Mouse (Mus musculus) neural tube, embryonic 15.5 days (tissue): ENCODE measurements at regions not wholly inside any gene's neighbourhood (a gene's known extent, or its start where the extent isn't known, plus 50 kb on each side); places are given as distances from the start of the nearest gene placed in this dataset.

Experiments used
- ATAC-seq: fragments of 200-750 bp; cut with Nextera tagmentation; 2 replicates; pipeline ENCODE4 v1.8.0; 2017; ENCODE audit warnings: mild to moderate bottlenecking, moderate TSS enrichment, moderate library complexity; ENCODE audit not compliant: low FRiP score
- H3K27ac ChIP-seq: fragments of 300-500 bp; sonication (generic); replicated peaks from 2 replicates; pipeline ENCODE4 v1.5.1; 2015; ENCODE audit warnings: mild to moderate bottlenecking, inconsistent platforms
- H3K27me3 ChIP-seq: fragments of 300-500 bp; sonication (generic); replicated peaks from 2 replicates; pipeline ENCODE4 v1.6.1; 2015; ENCODE audit warnings: inconsistent platforms
- H3K36me3 ChIP-seq: fragments of 300-500 bp; sonication (generic); 2 replicates; pipeline ENCODE4 v1.6.1; 2015; ENCODE audit warnings: inconsistent platforms
- H3K4me1 ChIP-seq: fragments of 300-500 bp; sonication (generic); 2 replicates; pipeline ENCODE4 v1.6.1; 2015; ENCODE audit warnings: inconsistent platforms
- H3K4me2 ChIP-seq: fragments of 300-500 bp; sonication (generic); 2 replicates; pipeline ENCODE4 v1.6.1; 2015; ENCODE audit warnings: inconsistent platforms, mild to moderate bottlenecking, moderate library complexity
- H3K4me3 ChIP-seq: fragments of 300-500 bp; sonication (generic); replicated peaks from 2 replicates; pipeline ENCODE4 v1.5.1; 2015; ENCODE audit warnings: mild to moderate bottlenecking, inconsistent platforms
- H3K9ac ChIP-seq: fragments of 300-500 bp; sonication (generic); replicated peaks from 2 replicates; pipeline ENCODE4 v1.6.1; 2015; ENCODE audit warnings: mild to moderate bottlenecking, inconsistent platforms
- H3K9me3 ChIP-seq: fragments of 300-500 bp; sonication (generic); replicated peaks from 2 replicates; pipeline ENCODE4 v1.6.1; 2016; ENCODE audit warnings: inconsistent platforms
- WGBS: fragments of 180-500 bp; shearing (Covaris S2); methylation state at CpG from one replicate; pipeline ENCODE4 v1.1.7; 2015; ENCODE audit warnings: mixed read lengths; 5-methylcytosine and 5-hydroxymethylcytosine counted together

GRCm38 (mm10) chr3:57910020-57910419 lies 62.1 kb upstream of the Pfn2 start:
- no peaks in the 10 kb centered on the region for H3K4me1 ChIP-seq
- no peak overlapping the region for H3K9ac ChIP-seq
- H3K27me3 ChIP-seq: no peaks in the 10 kb centered on the region
- no peaks in the 10 kb centered on the region for H3K36me3 ChIP-seq
- H3K9me3 ChIP-seq: no peaks in the 10 kb centered on the region
- no peak overlapping the region for H3K27ac ChIP-seq
- no peak for ATAC-seq
- H3K4me2 ChIP-seq: no peak overlapping the region
- H3K4me3 ChIP-seq: no peak overlapping the region

DNA sequence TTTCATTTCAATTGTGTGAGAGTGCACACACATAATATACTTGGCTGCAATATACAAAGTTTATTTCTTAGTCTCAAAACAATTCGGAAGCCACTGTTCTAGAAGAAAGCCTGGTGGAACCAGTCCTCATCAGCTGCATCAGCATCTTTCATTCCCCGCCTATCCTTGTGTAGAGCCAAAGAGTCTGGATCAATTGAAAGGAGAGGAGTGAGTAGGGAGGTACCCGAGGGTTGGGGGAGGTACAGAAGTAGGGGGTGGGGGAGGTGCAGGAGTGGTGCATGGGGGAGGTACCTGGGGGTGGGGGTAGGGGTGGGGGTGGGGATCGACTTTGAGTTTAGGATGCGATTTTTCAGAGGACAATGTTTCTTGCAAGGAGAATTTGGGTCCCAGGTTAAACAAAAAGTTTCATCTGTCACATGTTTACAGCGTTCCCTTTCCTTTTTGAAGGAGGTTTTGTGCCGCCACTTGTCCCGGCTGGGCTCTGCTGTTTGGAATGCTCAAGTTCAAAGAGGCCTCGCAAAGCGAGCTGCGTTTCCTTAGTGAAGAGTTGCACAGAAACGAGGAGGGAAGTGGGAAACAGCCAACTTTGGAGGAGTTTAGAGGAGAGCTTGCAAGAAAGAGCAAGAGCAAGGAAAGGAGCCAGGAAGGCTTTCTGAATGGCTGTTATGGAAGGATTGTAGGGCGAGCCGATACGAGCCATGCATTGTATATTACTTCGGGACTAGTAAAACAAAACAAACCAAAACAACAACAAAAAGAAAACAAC lies 64.1 kb upstream of the Pfn2 start:
- Histone ChIP-seq H3K4me2 (peak overlapping the region; percentile 20), H3K36me3 (no peaks in the 10 kb centered on the region), H3K9me3 (no peaks in the 10 kb centered on the region), H3K27ac (0 out of 2 replicates have a peak overlapping the region, but pooled peaks have one; percentile 41), H3K9ac (no peak overlapping the region), H3K4me1 (no peaks in the 10 kb centered on the region), H3K4me3 (no peak overlapping the region), H3K27me3 (no peaks in the 10 kb centered on the region)
- 21% methylated on average over 16 of the region's 16 CpGs for WGBS
- ATAC-seq: peak; percentile 66

DNA sequence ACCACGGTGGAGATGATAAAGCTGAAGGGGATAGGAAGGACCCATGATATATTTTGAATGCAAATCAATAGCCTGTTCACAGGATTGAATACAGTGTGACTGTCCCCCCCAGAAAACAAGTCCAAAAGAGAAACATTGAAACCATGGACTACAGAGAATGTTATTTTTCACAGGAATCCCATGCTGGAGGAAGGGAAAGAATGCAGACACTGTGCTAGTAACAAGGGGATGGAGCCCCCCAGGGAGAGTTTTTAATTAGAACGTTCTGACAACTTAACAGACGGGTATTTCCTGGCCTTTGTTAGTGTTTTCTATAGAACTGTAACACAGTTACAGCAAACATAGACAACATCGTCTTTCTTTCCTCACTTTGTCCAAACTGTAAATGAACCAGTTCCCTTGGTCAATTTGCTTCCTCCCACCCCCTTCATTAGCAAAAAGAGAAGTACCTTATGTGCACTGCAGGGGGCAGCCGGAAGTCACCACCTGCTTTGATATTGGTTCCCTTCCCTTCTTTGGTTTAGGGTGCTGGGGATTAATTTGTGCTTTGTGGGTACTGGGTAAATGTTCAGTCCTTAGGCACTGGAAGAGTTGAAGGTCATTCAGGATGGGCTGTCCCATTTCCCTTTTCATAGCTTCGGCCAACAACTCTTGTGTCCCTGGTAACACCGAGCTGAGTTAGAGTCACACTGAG lies 64.9 kb upstream of the Pfn2 start:
- Histone ChIP-seq H3K4me2 (peak overlapping the region; percentile 20), H3K9ac (no peak overlapping the region), H3K27me3 (no peaks in the 10 kb centered on the region), H3K36me3 (no peaks in the 10 kb centered on the region), H3K4me3 (no peak overlapping the region), H3K9me3 (no peaks in the 10 kb centered on the region), H3K27ac (0 out of 2 replicates have a peak overlapping the region, but pooled peaks have one; percentile 41), H3K4me1 (no peaks in the 10 kb centered on the region)
- no peak; the same call in 1 of the 2 replicates for ATAC-seq
- 48% methylated on average over 7 of the region's 7 CpGs for whole genome bisulfite sequencing

- no peak overlapping the region for H3K4me2 ChIP-seq
- ATAC-seq: no peak
- no peaks in the 10 kb centered on the region for H3K27me3 ChIP-seq
- no peak overlapping the region for H3K27ac ChIP-seq
- WGBS: 91% methylated on average over 3 of the region's 3 CpGs
- H3K4me3 ChIP-seq: no peak overlapping the region
- no peaks in the 10 kb centered on the region for H3K36me3 ChIP-seq
- no peak overlapping the region for H3K9ac ChIP-seq
- H3K9me3 ChIP-seq: no peaks in the 10 kb centered on the region
- peaks cover 8% of the 10 kb centered on the region; the same call in 1 of the 2 replicates for H3K4me1 ChIP-seq
Measured at GRCm38 (mm10) chr3:57914687-57915086, 66.8 kb upstream of the Pfn2 start.

GRCm38 (mm10) chr3:57918913-57919312 lies 71.0 kb upstream of the Pfn2 start:
- Histone ChIP-seq H3K4me1 (peaks cover 8% of the 10 kb centered on the region; the same call in 1 of the 2 replicates), H3K4me2 (no peak overlapping the region), H3K27ac (no peak overlapping the region), H3K4me3 (no peak overlapping the region), H3K9ac (no peak overlapping the region), H3K27me3 (no peaks in the 10 kb centered on the region), H3K9me3 (no peaks in the 10 kb centered on the region), H3K36me3 (no peaks in the 10 kb centered on the region)
- ATAC-seq: peak; percentile 78; the same call in 1 of the 2 replicates
- WGBS: 24% methylated on average over 2 of the region's 2 CpGs

GRCm38 (mm10) chr3:57919390-57920089 lies 71.7 kb upstream of the Pfn2 start:
- no peak overlapping the region for H3K27ac ChIP-seq
- no peak overlapping the region for H3K9ac ChIP-seq
- H3K27me3 ChIP-seq: no peaks in the 10 kb centered on the region
- no peaks in the 10 kb centered on the region for H3K36me3 ChIP-seq
- H3K4me3 ChIP-seq: no peak overlapping the region
- H3K4me1 ChIP-seq: peaks cover 8% of the 10 kb centered on the region; the same call in 1 of the 2 replicates
- no peaks in the 10 kb centered on the region for H3K9me3 ChIP-seq
- ATAC-seq: peak; percentile 86; the same call in 1 of the 2 replicates
- H3K4me2 ChIP-seq: no peak overlapping the region
- WGBS: 35% methylated on average over 5 of the region's 5 CpGs

GRCm38 (mm10) chr3:57920090-57920432 lies 72.2 kb upstream of the Pfn2 start:
- no peak; the same call in 1 of the 2 replicates for ATAC-seq
- Histone ChIP-seq H3K4me2 (no peak overlapping the region), H3K4me3 (no peak overlapping the region), H3K9me3 (no peaks in the 10 kb centered on the region), H3K27ac (no peak overlapping the region), H3K27me3 (no peaks in the 10 kb centered on the region), H3K36me3 (no peaks in the 10 kb centered on the region), H3K4me1 (peaks cover 8% of the 10 kb centered on the region; the same call in 1 of the 2 replicates), H3K9ac (no peak overlapping the region)
- WGBS: 26% methylated on average over 1 of the region's 1 CpGs

DNA sequence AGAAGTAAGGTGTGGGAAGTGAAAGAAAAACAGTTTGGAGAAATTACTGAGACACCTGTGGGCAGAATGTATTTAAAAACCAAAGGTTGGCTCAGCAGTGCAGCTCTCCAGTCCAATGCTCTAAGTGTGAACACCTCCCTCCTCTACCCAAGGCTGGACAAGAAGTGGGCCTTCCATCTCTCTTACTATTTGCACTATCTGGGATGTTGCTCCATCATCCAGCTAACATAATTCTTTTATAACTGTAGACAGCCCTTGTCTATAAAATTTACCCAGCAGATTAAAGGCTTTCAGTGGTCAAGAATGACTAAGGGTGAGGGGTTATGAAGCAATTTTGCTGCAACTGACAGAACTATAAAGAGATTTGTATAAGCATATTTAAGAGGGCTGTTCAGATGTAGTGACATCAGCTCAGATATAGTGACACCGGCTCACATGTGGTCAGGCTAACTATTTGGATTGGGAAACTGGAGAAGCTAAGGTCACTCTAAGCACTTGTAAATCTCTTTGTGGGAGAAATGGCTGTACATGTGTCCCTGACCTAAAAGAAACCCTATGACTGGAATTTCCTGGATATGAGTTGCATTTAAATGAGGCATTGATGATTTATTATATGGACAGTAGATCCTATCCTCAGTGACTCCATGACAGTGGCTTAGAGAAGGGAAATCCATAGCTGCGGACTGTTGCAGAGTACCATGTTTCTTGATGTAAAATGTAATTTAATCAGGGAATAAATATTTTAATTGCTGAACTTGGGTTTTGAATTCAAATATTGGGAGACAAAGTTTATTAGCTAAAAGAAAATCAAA lies 73.4 kb upstream of the Pfn2 start:
- Histone ChIP-seq H3K27ac (no peak overlapping the region), H3K4me2 (no peak overlapping the region), H3K9me3 (no peaks in the 10 kb centered on the region), H3K4me3 (no peak overlapping the region), H3K27me3 (no peaks in the 10 kb centered on the region), H3K9ac (no peak overlapping the region), H3K4me1 (peaks cover 8% of the 10 kb centered on the region; the same call in 1 of the 2 replicates), H3K36me3 (no peaks in the 10 kb centered on the region)
- ATAC-seq: no peak
- 93% methylated on average over 2 of the region's 2 CpGs for WGBS

DNA sequence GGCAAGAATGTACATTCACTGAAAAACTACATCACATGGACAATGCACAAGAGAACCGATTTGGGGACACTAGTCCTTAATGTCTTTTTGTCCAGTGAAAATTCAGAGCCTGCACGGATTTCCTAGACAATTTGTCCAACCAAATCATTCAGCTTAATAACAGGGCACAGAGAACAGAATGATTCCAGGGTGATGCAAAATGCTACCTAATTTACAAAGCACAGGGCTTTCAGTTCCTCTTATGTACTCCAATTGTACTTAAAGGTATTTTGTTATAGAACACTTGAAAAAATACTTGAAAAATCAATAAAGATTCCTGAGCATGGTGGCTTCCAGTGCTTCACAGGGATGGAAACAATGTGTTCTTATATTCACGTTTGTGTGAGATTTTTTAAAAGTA lies 75.2 kb upstream of the Pfn2 start:
- Histone ChIP-seq H3K9ac (no peak overlapping the region), H3K36me3 (no peaks in the 10 kb centered on the region), H3K9me3 (no peaks in the 10 kb centered on the region), H3K4me2 (no peak overlapping the region), H3K27me3 (no peaks in the 10 kb centered on the region), H3K4me1 (peaks cover 8% of the 10 kb centered on the region; the same call in 1 of the 2 replicates), H3K27ac (no peak overlapping the region), H3K4me3 (no peak overlapping the region)
- ATAC-seq: no peak
- WGBS: 80% methylated on average over 3 of the region's 3 CpGs

GRCm38 (mm10) chr3:57932657-57933539 lies 85.0 kb upstream of the Pfn2 start:
- no peak for ATAC-seq

More at GRCm38 (mm10) chr3:57932657-57933539, 85.0 kb upstream of the Pfn2 start:
- Histone ChIP-seq H3K27ac (no peak overlapping the region), H3K9me3 (no peaks in the 10 kb centered on the region), H3K27me3 (no peaks in the 10 kb centered on the region), H3K9ac (no peak overlapping the region), H3K4me2 (no peak overlapping the region), H3K4me1 (no peaks in the 10 kb centered on the region), H3K36me3 (no peaks in the 10 kb centered on the region), H3K4me3 (no peak overlapping the region)
- WGBS: 85% methylated on average over 3 of the region's 3 CpGs
